Mouse (Mus musculus): Measurements from ENCODE around the gene Xpc.

GRCm38 (mm10) chr6:91531276-91531675, 15.6 kb upstream of the Xpc start:
- TF ChIP-seq POLR2A (IDR thresholded peaks at IDR 0.05; ENCODE audit: low read depth, low read length) (no peak), CTCF (IDR thresholded peaks at IDR 0.05; ENCODE audit: extremely low read depth, insufficient read length, insufficient replicate concordance, low read depth, low read length) (no peak)

All from small intestine, adult 2 months (tissue).